Mouse (Mus musculus) sigmoid colon, adult 10 weeks (tissue): ENCODE results near the gene BC016579. TPM values are rescaled to one million over a fixed set of nuclear protein-coding genes. Genes with fewer than 3 reads are reported as not detected.

Source experiments
- polyA plus RNA-seq: library from polyadenylated mRNA; stranded (reverse); fragments of 350-450 nt; fragmentation: Illumina TruSeq; extraction: RNeasy Lipid Tissue Mini Kit (QIAGEN cat#74804); gene quantifications from one replicate; pipeline ENCODE4 v1.2.3, GENCODE M21; 2014; ENCODE audit warnings: low read depth, low replicate concordance

Gene BC016579
- polyA plus RNA-seq = 74.8 TPM

GRCm38 (mm10) chr16:45653934-45654332, at the start of gene BC016579:
Gene BC016579 (minus strand): TSS chr16:45654068.

GRCm38 (mm10) chr16:45693558-45693957, 39.7 kb upstream of the BC016579 start, which contains the start of gene Tmprss7:
Gene Tmprss7 (minus strand): TSS chr16:45693658.

GRCm38 (mm10) chr16:45610267-45610666, 43.6 kb downstream of the BC016579 start, which contains the start of gene Gcsam:
Gene Gcsam (plus strand): TSS chr16:45610380.

Other genes starting within 250 kb of the BC016579 start
- 91.9 TPM for gene Cd200, start 245.0 kb downstream of the BC016579 start, polyA plus RNA-seq
- 58.1 TPM for gene Gm609, start 161.1 kb downstream of the BC016579 start, polyA plus RNA-seq
- not detected for gene Gm17783, start 122.0 kb downstream of the BC016579 start, polyA plus RNA-seq
- gene Slc9c1, start 118.8 kb downstream of the BC016579 start, polyA plus RNA-seq = 0.13 TPM
- 1.7 TPM for gene Gcsam, start 43.7 kb downstream of the BC016579 start, polyA plus RNA-seq
- 0.54 TPM for gene Tmprss7, start 39.6 kb upstream of the BC016579 start, polyA plus RNA-seq
- gene Tagln3, start 70.5 kb upstream of the BC016579 start, polyA plus RNA-seq = 0.73 TPM
- 21.9 TPM for gene Abhd10, start 88.9 kb upstream of the BC016579 start, polyA plus RNA-seq